Mouse (Mus musculus) adrenal gland, adult 8-10 months (tissue): Measurements from ENCODE around the gene Zfand2b. TPM values are rescaled to one million over a fixed set of nuclear protein-coding genes. Genes with fewer than 3 reads are reported as not detected.

Source experiments
- DNase-seq: peaks from one replicate; pipeline ENCODE4 v3.0.0; 2022
- microRNA-seq, 2 experiments: library from miRNA; unstranded; fragments of <30 nt; microRNA quantifications; one replicate each; pipeline ENCODE4 v1.2.0; 2022
- total RNA-seq, 4 experiments: library from RNA; stranded (reverse); gene quantifications; 2 replicates each; pipeline ENCODE4 v1.2.4; 2022

Gene Zfand2b
- total RNA-seq, 4 experiments from 2014 or later, result 34.2 to 39.7 (median 36.2) TPM

DNA sequence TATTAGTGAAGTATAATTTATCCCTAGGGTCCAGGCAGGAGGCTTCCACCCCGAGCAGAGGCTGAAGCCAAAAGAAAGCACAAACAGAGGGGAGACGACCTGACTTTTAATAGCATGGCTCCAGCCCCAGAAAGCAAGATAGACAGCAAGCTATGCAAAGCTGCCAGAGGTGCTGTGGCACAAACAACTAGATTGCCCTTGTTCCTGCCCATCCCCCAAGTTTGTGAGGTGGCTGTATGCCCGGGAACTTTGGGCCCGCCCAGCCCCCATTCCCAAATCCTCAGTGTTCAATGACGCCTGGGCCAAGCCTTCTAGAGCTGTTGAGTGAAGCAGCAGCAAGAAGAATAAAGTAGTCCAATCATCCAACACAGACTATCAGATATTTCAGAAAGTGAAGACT lies 46.4 kb downstream of the Zfand2b start:
- no peak for DNase-seq

GRCm38 (mm10) chr1:75215785-75216184 lies 47.3 kb downstream of the Zfand2b start:
- no peak for DNase-seq

DNA sequence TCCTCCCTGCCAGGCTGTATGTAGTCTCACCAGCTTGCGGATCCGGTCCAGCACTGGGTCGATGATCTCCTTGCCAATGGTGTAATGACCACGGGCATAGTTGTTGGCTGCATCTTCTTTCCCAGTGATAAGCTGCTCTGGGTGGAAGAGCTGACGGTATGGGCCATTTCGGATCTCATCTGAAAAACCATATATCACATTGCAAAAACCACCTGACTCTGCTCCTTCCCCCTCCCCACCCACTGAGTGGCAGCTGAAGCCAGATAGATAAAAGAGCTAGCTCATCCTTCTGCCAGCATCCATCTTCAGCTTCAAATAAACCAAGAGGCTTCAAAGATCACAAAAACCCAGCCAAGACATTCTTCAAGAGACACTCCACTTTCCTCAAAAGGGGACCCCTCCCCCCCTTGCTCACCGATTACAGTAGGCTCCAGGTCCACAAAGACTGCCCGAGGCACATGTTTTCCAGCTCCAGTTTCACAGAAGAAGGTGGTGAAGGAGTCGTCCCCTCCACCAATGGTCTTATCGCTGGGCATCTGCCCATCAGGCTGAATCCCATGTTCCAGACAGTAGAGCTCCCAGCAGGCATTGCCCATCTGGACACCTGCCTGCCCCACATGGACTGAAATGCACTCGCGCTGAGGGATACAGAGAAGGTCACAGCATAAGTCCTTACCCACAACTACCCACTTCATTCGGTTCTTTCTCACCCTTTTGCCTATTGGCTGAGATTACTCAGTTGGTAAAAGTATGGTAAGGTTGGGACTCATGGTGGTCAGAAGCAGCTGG lies 48.5 kb downstream of the Zfand2b start:
- no peak for DNase-seq

GRCm38 (mm10) chr1:75217893-75218226 lies 49.4 kb downstream of the Zfand2b start:
- no peak for DNase-seq

- no peak for DNase-seq
Measured at GRCm38 (mm10) chr1:75218227-75219001, 50.0 kb downstream of the Zfand2b start.

DNA sequence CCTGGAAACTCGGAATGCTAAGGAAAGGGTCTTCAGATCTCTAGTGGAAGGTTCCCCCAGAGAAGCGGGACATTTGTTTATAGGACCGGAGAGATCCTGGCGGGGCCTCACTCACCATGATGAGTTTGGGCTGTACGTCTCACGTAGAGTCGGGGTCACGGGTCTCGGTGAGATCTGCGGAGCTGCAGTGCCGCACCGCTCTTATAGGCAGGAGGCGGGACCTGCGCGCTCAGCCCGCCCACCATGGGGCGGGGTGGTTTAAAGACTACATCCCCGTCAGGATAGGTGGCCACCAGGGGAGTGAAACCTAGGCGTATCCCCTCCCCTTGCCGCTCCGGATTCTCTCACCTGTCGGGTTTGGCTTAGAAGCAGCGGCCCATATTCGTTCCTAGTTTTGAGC lies 50.6 kb downstream of the Zfand2b start:
- DNase-seq, result peak; percentile 81

- DNase-seq, result no peak
Measured at GRCm38 (mm10) chr1:75219531-75219930, 51.1 kb downstream of the Zfand2b start, which contains the start of gene Tuba4a. Tuba4a (minus strand) TSS chr1:75219865.

Small RNA genes within 50 kb of the gene (microRNA-seq; reads per million reads assigned to microRNA genes)
- gene Gm27943, result 0 reads per million in 2 experiments

Other genes with a start within 250 kb of the Zfand2b start
- gene Cfap65, start 233.0 kb upstream of the Zfand2b start, total RNA-seq, result under 1 TPM in 1 of 4 experiments, not detected in 3; 0.03 TPM
- gene Ihh, start 217.0 kb upstream of the Zfand2b start, total RNA-seq, result under 1 TPM in 3 of 4 experiments, not detected in 1; 0.16 to 0.20 (median 0.18) TPM
- gene Nhej1, start 43.4 kb upstream of the Zfand2b start, total RNA-seq, result 1 to 10 TPM; 5.7 to 7.3 (median 7.2) TPM
- under 1 TPM; 0.15 to 0.77 (median 0.29) TPM for gene Slc23a3, start 34.8 kb upstream of the Zfand2b start, total RNA-seq
- gene Cnppd1, start 25.9 kb upstream of the Zfand2b start, total RNA-seq, result 10 to 100 TPM; 38.5 to 48.6 (median 43.4) TPM
- 100 to 1,000 TPM in 3 of 4 experiments, 10 to 100 TPM in 1; 98.5 to 113 (median 104) TPM for gene Retreg2, start 25.9 kb upstream of the Zfand2b start, total RNA-seq
- 10 to 100 TPM; 20.9 to 32.9 (median 31.4) TPM for gene Abcb6, start 11.7 kb downstream of the Zfand2b start, total RNA-seq
- gene Ankzf1, start 23.5 kb downstream of the Zfand2b start, total RNA-seq, result 10 to 100 TPM; 17.0 to 28.2 (median 22.8) TPM
- 10 to 100 TPM; 41.9 to 52.6 (median 47.6) TPM for gene Atg9a, start 23.6 kb downstream of the Zfand2b start, total RNA-seq
- gene Glb1l, start 42.2 kb downstream of the Zfand2b start, total RNA-seq, result 10 to 100 TPM; 19.4 to 49.8 (median 33.2) TPM
- 100 to 1,000 TPM; 102 to 131 (median 120) TPM for gene Stk16, start 42.2 kb downstream of the Zfand2b start, total RNA-seq
- gene Tuba4a, start 51.2 kb downstream of the Zfand2b start, total RNA-seq, result 10 to 100 TPM; 43.5 to 54.4 (median 49.1) TPM
- not detected for gene A630095N17Rik, start 63.5 kb downstream of the Zfand2b start, total RNA-seq
- gene Dnajb2, start 67.8 kb downstream of the Zfand2b start, total RNA-seq, result 100 to 1,000 TPM in 3 of 4 experiments, 10 to 100 TPM in 1; 85.7 to 111 (median 108) TPM
- 10 to 100 TPM; 59.0 to 80.7 (median 66.5) TPM for gene Ptprn, start 95.9 kb downstream of the Zfand2b start, total RNA-seq
- 100 to 1,000 TPM; 143 to 279 (median 188) TPM for gene Resp18, start 109.8 kb downstream of the Zfand2b start, total RNA-seq
- gene Dnpep, start 149.3 kb downstream of the Zfand2b start, total RNA-seq, result 100 to 1,000 TPM; 101 to 112 (median 104) TPM
- 10 to 100 TPM; 13.3 to 16.4 (median 15.6) TPM for gene Des, start 191.7 kb downstream of the Zfand2b start, total RNA-seq
- gene Speg, start 206.7 kb downstream of the Zfand2b start, total RNA-seq, result 10 to 100 TPM; 13.7 to 32.9 (median 22.2) TPM